Mouse (Mus musculus): ENCODE measurements around the gene Sfxn2.
A peak's percentile ranks its signal among the peaks of the same experiment; 100 is the strongest.
"Not testable (repeated sequence)": the region's sequence is repeated elsewhere in the genome, so short reads cannot be mapped to it uniquely, and the experiment has no call there.

Sfxn2 gene

GRCm38 (mm10) chr19:46547565-46547964 is 25.6 kb upstream of the Sfxn2 start:
- no peak for DNase-seq (ENCODE audit: low read depth)

GRCm38 (mm10) chr19:46548110-46548509 is 25.1 kb upstream of the Sfxn2 start:
- no peak for DNase-seq (ENCODE audit: low read depth)

GRCm38 (mm10) chr19:46550385-46550784 is 22.8 kb upstream of the Sfxn2 start:
- no peak for DNase-seq (ENCODE audit: low read depth)

GRCm38 (mm10) chr19:46552496-46552895 is 20.7 kb upstream of the Sfxn2 start:
- DNase-seq (ENCODE audit: low read depth): no peak

GRCm38 (mm10) chr19:46553541-46553955 is 19.6 kb upstream of the Sfxn2 start:
- no peak for DNase-seq (ENCODE audit: low read depth)

GRCm38 (mm10) chr19:46558009-46558408 is 15.2 kb upstream of the Sfxn2 start:
- no peak for DNase-seq (ENCODE audit: low read depth)

- DNase-seq (ENCODE audit: low read depth): no peak
These were observed 14.5 kb upstream of the Sfxn2 start for GRCm38 (mm10) chr19:46558631-46559030.

GRCm38 (mm10) chr19:46562132-46562531 is 11.0 kb upstream of the Sfxn2 start:
- no peak for DNase-seq (ENCODE audit: low read depth)

- no peak for DNase-seq (ENCODE audit: low read depth)
These were observed 10.3 kb upstream of the Sfxn2 start for GRCm38 (mm10) chr19:46562581-46563515.

GRCm38 (mm10) chr19:46563603-46564002 is 9.6 kb upstream of the Sfxn2 start:
- no peak for DNase-seq (ENCODE audit: low read depth)

GRCm38 (mm10) chr19:46564043-46564462 is 9.1 kb upstream of the Sfxn2 start:
- DNase-seq (ENCODE audit: low read depth): no peak

- DNase-seq (ENCODE audit: low read depth): not testable (repeated sequence)
These were observed 1.8 kb upstream of the Sfxn2 start for GRCm38 (mm10) chr19:46571211-46571877.

- DNase-seq (ENCODE audit: low read depth): no peak
These were observed 1.3 kb upstream of the Sfxn2 start for GRCm38 (mm10) chr19:46571878-46572244.

- DNase-seq (ENCODE audit: low read depth): no peak
These were observed 617 bp upstream of the Sfxn2 start for GRCm38 (mm10) chr19:46572548-46572947.

GRCm38 (mm10) chr19:46573990-46574389 is 825 bp downstream of the Sfxn2 start:
- no peak for DNase-seq (ENCODE audit: low read depth)

- DNase-seq (ENCODE audit: low read depth): no peak
These were observed 2.0 kb downstream of the Sfxn2 start for GRCm38 (mm10) chr19:46575196-46575595.

GRCm38 (mm10) chr19:46587823-46588508 is 14.8 kb downstream of the Sfxn2 start:
- peak; percentile 64 for DNase-seq (ENCODE audit: low read depth)

- DNase-seq (ENCODE audit: low read depth): no peak
These were observed 18.4 kb downstream of the Sfxn2 start for GRCm38 (mm10) chr19:46591575-46591974.

- DNase-seq (ENCODE audit: low read depth): no peak
These were observed 19.7 kb downstream of the Sfxn2 start for GRCm38 (mm10) chr19:46592751-46593439.

GRCm38 (mm10) chr19:46598187-46598586 is 25.0 kb downstream of the Sfxn2 start:
- DNase-seq (ENCODE audit: low read depth): no peak

GRCm38 (mm10) chr19:46598720-46599252 is 25.6 kb downstream of the Sfxn2 start, which contains the start of gene Wbp1l:
TSS of gene Wbp1l (plus strand) at chr19:46599084.
- peak; percentile 98 for DNase-seq (ENCODE audit: low read depth)
